Mouse (Mus musculus) heart, adult 9 months (tissue): ENCODE results near the gene Wdr72.

Experiments used
- DNase-seq, 2 experiments: peaks; one replicate each; pipeline ENCODE4 v3.0.0; 2022; ENCODE audit warnings: low spot score in 2 of 2

Gene Wdr72

DNA sequence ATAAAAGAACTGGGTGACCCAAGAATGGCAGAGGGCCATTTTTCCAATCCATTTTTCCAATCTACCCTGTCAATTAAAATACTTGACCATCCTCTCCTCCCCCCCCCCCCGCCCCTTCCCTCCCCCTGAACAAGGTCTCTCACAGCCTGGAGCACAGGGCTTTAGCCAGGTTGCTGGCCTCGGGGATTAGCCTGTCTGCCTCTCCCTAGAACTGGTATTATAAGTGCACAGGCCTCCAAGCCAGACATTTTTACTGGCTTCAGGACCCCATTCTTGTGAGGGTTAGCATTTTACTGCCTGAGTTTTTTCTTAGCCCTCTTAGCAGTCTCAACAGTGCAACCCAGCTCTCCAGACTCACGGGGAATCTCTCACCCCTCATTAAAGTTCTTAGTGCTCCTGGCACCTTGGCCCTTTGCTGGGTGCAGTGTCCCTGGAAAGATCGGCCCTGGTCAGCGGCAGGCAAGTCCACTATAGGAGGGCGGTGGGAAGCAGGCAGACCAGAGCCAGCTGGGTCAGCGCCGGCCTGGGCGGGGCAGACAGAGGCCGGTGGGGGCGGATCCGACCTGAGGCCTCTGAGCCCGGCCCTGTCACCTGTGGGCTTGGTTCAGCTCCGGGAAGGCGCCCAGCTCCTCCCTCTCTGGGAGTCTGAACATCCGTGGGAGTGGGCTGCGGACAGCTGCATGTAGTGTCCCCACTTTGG is at the start of gene Wdr72:
Gene Wdr72, plus strand, starts transcription at position 596 of the 700 bp plus-strand sequence.
- DNase-seq: no peak

DNA sequence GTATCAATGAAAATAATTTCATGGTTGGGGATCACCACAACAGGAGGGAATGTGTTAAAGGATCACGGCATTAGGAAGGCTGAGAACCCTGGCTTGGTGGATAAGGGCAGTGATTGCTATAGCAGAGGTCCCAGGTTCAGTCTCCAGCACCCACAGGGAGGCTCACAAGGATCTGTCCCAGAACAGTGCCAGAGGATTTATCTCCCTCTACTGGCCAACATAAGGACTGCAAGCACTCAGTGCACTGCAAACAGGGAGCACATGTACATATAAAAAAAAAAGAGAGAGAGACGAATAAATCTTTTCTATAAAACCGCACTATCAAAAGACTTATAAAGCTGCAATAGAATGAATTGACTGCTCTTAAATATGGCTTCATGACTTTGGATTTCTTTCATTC is 43.9 kb upstream of the Wdr72 start:
- DNase-seq: no peak

DNA sequence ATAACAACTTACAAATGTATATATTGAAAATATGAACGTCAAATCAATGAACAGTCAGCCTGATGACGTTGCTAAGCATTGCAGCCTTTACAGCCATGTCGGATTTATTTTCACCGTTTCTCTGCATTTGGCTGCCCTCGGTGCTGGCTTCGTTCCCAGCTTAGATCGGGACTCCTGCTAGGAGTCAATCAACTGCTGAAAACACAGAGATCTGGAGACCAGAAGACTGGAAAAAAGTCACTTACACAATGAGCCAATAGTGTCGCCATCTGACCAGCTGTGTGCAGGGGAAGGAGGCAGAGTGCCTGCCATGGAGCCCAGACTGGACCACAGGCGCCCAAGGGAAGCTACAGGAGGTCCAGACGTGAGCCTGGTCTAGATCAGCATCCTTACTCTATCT is 43.4 kb upstream of the Wdr72 start:
- no peak for DNase-seq

DNA sequence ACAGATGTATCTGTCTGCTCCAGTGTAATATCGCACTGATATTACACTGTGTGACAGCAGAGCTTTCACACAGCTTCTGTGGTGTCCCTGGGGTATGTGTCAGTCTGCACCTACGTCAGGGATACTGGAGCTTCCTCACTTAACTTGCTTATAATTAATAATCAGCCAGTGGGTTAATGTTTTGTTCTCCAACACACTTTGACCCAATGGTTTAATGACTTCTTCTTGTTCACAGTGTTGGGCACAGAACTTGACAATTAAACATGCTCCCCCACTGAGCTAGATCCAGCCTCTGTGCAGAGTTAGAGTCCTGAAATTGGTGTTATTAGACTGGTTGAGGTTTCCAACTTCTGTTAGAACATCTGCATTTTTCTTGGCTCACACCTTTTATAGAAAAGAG is 34.2 kb upstream of the Wdr72 start:
- no peak for DNase-seq

DNA sequence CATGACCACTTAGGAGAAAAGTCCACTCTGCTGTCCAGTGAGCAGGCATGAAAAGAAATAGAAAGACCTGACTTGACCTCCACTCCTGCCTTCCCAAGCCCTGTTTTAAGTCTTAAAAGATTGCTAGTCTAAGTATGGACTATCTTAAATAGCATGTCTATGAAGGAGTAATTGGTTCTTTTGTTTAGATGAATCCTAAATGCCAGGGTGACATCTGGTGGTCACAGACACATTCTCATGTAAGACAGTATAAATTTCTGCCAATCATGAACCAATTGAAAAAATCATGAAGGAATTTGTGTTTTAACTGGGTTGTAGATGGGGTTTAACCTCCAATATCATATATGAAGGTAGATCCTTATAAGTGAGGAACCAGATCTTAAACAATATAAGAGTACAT is 31.7 kb upstream of the Wdr72 start:
- DNase-seq: no peak

DNA sequence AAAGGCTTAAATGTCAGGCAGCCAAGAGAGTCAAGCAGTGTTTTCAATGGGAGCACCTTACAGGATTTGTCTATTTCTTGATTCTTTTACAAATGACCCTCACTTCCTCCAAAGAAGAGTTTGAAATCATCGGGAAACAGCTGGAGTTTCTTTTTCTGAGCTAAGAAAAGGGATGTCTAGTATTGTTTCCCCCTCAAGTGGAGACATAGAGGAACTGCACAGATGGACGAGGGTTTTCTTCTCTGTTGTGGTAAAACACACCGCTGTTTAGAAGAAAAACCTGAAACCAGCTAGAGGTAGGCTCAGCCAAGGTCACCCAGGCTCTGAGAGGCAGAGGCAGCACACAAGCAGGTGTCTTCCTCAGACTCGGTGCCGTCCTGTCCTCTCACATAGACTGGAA is 29.9 kb upstream of the Wdr72 start:
- no peak for DNase-seq

DNA sequence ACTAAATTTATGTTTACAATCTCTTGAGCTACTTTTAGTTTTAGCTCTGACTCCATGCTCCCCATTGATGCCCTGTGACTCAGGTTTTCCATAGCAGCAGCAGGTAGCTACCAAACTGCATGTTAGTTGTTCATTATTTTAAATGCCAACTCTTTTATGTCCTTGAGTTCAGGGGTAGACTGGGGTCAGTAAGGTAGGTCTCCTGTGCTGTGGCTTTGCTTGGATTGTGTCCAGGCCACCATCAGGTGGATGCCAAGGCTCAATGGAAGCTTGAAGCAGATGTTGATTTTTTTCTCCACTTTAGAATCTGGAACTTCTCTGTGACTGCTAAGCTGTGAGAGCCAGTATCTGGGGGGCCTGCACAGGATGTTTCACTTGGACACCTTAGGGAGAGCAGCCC is 8.6 kb upstream of the Wdr72 start:
- DNase-seq: no peak

DNA sequence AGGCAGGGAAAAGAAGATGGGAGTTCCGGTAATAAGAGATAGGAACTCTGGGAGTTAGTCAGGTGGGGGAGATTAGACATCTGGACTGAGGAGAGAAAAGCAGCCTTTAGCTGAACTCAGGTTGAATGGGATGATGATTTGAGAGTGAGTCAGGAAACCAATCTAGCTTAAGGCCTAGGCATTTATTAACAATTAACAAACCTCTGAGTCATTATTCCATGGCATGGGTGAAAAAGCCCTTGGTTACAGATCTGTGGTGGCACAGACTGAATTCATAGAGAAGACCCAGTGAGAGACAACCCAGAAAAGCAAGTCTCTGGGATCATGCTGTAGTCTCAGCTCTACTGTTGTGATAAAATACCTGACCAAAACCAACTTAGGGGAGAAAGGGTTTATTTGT is 7.5 kb upstream of the Wdr72 start:
- no peak for DNase-seq

DNA sequence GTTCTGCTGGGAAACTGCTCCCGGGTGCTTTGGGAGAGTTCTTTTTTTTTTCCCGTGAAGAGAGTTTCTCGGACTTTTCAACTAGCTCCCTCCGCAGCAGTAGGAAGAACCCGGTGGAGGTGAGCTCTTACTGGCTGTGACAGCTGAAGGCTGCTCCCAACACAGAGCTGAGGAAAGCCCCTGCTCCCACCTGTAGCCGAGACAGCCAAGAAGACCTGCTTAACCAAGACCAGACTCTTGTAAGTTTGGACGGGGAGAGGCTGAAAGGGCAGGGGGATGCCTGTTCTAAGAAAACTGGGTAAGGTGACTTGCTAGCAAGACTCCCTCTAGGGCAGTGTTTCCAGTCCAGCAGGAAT is 283 bp downstream of the Wdr72 start:
- DNase-seq: no peak

DNA sequence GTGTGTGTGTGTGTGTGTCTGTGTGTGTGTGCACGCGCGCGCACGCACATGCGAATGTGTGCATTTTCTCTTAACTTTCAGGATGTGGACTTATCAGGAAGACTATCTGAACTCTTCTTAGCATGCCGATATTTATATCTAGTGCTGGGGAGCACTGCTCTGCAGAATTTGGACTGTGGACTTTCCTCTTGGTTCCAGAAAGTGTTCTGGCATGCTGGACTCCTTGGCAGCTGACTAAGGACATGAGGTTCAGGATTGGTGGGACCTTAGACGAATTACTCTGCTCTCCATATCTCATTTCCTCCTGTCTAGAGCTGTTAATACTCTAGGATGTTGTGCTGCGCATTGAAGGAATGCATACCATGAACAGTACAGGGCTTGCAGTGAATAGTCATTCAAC is 2.4 kb downstream of the Wdr72 start:
- DNase-seq: no peak

DNA sequence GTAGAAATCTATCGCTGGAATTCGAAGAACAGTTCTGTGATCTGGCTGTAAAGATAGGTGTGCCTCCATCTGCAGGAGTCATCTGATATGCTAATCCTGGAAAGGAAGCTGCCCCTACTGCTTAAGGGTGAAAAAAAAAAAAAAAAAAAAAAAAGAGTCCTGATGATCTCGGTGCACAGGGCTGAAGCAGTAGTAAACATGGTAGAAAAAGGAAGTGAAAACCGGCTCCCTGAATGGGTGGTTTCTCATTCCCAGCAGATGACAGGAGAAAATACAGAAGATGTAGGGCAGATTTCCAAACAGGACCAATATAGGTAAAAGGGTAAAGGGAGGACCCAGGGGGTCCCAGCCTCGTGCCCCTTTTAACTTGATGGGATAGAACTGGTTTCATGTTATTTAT is 16.1 kb downstream of the Wdr72 start:
- DNase-seq: no peak

DNA sequence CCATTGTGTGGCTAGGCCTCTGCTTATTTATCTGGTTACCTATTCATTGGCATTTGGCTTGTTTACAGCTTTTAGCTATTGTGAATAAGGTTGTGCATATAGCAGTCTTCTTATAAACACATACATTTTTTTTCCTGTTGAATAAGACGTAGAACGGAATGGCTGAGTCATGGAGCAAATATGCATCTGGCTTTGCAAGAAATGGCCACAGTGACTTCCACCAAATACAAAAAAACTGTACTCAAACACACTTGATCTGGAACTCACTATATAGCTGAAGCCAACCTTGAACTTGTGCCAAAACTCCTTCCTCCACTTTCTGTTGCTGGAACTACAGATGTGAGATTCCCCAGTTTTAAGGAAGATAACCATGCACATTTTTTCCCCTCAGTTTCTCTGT is 23.9 kb downstream of the Wdr72 start:
- DNase-seq: no peak

DNA sequence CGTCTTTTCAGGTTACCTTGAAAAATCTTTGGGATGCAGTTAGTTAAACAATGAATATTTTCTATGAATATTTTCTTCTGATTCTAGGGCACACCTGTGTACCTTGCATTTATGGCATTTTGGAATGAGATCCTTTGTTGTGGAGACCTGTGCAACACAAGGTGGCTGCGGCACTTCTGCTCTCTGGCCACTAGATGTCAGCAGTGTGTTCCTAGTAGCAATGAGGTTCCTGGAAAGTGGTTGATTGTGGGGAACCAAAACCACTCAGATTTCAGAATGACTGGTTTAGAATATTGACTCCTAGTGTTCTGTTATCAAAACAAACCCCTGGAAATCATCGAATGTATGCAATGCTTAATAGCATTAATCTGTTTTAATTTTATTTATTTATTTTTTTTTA is 31.7 kb downstream of the Wdr72 start:
- peak in 1 of 2 experiments; percentile 10 for DNase-seq

DNA sequence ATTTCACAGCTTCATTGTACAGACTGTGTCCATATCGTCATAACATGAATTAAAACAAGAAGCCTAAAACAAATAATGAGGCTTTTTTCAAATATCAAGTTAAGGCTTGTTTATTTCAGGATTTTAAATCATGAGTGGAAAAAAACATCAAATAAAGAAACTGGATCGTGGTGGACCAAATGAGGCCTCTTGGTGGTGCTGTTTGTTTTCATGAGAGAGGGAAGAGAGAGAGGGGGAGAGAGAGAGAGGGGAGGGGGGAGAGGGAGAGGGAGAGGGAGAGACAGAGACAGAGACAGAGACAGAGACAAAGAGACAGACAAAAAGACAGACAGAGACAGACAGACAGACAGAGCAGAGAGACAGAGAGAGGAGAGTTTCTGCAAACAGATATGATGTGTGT is 32.5 kb downstream of the Wdr72 start:
- no peak for DNase-seq

DNA sequence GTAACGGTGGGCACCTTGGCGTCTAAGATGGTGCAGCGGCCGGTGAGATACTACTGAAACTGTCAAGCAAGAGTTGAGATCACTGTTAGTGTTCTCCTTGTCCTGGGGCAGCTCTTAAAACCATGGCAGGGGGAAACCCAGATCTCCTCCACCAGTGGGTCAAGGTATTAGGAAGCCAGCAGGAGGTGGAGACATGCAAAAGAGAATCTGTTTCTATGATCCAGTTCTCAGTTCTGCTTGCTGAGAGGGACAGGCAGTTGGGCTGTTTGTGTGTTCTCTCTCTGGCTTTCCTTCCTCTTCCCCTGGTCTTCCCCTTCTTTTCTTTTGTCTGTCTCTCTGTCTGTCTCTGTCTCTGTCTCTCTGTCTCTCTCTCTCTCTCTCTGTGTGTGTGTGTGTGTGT is 35.0 kb downstream of the Wdr72 start:
- DNase-seq: no peak

DNA sequence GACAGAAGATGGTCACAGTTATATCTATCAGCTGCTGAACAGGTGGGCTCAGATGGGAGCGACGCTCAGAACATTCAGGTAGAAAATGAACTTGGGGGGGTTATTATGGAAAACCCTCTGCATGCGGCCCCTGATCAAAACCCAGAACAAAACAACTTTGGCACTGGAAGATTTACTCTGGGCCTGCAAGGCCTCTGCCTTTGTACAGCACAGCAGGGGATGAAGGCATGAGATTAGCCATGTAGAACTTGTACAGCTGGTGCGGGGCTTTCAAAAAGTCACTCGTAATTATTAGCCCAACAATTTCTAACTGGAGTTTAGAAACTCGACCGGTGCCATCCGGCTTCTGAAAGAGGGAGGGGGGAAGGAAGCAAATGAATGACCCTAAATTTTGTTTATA is 38.1 kb downstream of the Wdr72 start:
- DNase-seq: no peak

DNA sequence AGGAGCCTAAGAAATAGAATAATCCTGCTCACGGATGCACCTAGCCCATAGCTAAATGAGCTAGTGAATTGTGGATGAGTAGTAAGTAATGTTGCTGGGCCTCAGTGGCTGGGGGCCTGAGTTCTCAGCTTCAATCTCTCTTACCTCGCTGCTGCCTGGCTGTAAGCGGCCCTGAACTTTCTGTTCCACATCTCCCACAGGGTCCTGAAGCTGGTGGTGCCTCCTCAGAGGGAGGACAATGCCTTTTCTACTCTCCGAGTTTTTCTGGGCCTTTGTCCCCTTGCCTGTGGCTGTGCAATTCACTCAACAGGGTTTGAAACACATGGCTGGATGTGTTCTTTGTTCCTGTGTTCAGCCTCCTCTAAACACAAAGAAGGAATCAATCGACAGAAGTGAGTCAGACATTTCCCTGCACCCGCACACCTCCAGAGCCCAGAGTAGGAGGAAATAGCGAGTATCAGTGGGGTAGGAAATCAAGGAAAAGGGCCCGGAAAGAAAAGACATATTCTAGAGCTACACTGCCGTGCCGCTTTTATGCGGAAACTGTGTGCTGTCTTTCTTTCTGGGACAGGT is 50.3 kb downstream of the Wdr72 start:
- DNase-seq: no peak

DNA sequence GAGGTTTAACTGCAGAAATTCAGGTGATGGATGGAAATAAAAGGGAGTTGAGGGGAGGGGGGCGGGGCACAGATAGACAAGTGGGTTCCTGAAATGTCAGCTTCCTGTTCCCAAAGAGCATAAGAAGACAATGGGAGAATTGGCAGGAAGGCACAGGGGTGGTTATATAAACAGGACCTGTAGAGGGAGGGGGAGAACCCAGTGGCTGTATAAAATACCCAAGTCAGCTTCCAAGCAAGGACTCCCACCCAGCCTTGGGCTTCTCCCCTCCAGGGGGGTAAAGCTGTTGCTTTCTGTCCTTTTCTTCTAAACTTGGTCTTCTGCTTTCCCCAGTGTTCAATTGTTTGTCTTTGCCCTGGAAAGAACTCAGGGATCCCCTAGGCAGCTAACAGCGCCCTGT is 55.5 kb downstream of the Wdr72 start:
- DNase-seq: no peak

DNA sequence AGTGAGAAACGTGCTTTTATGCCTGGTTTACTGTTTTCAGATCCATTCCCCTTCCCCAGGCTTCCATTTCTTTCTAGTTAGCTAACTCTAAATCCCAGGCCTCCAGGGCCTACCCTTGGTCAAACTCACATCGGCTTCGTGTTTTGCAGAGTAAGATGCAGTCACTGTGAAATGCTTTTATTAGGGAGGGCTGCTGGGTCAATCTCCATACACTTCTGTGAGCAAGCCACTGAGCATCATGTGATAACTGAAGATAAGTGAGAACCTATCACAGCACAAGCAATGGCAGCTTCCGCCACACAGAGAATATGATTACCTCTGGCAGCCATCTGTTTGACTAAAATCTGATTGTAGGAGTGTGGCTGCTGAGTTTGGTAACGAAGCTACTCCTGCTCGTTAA is 59.7 kb downstream of the Wdr72 start:
- DNase-seq: no peak

DNA sequence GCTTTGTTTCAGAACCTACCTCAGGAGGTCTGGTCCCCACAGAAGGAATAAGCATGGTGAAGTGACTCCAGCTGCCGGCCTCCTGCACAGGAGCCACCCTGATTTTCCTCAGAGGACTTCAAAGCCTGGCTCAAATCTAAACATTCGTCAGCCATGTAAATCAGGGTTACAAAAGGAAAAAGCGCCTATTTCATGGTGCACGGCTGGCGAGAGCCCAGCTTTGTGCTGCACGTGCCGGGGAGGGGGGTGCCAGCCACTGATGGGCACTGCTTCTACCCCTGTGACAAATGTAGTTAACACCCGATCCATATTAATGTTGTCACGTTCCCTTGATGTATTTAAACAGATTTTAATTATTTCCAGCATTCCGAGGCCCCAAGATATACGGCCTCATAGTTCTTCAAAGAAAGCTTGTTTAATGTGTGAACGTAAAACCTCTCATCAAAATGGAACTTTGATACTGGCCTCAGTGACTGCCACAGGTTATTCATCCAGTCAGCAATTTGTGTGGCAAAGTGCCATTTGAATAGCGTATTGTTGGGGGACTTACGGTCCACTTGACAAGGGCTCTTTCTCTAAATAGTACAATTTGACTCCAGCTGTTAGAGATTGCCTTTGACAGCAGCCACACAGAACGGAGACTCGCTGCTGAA is 76.7 kb downstream of the Wdr72 start:
- DNase-seq: no peak

DNA sequence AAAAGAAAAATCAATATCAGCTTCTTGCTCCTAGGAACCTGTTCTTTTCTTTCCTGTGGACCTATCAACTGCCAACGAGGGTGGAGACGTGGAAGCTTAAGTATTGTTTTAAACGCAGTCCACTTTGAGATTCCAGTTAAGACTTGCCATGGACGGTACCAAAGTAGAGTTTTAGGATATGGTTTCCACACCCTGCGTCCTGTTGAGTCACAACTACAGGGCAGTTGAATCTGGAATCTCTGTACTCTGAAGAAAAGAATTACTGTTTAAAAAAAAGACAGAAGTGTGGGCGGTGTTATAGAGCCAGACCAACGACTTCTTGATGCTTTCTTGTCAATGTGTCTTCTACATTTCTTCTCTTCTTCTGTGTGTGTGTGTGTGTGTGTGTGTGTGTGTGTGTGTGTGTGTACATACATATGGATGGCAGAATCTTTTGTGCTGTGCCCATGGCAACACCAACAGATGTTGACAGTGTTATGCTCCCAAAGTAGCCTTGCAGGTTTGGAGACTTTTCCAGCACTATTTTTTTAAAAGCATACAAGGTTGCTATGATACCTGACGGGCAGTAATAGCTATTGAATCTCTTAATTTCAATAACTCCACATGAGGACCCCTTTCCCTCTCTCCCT is 77.4 kb downstream of the Wdr72 start:
- DNase-seq: no peak

DNA sequence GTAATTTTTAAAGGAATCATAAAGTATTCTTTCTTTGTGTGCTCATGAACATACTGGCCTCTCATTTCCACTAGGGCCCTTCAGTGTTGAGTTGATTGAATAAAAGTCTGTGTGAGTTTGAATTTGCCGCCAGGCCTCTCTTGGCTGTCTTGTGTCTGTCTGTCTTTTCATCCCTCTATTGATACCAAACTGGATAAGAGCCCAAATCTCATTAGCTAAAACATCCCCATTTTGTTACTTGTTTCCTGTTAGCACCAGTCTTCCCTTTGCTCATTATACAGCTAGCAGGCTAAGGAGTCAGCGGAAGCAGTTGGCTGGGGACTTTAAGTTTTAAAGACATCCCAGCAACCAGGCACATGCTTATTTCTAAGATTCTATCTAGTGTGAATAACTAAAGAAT is 84.7 kb downstream of the Wdr72 start:
- DNase-seq: no peak

DNA sequence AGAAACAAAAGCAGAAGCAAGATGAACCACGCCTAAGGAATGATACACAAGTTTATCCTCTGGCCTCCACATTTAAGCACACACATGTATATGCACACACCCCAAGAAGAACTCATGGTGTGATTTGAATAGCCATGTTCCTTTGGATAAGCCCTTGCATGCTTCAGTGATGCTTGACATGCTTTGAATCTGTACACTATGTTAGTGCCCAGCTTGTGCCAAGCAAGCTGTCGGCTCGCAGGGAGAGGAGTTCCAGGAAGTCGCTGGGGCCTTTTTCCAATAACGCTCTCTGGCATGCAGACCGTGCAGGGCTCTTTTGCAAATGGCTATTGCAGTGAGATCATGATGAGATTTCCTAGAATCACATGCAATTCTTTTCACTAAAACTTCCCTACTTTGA is 118.1 kb downstream of the Wdr72 start:
- no peak for DNase-seq
